Mouse (Mus musculus): ENCODE data around the gene Naa80. TPM values are rescaled to one million over a fixed set of nuclear protein-coding genes. Genes with fewer than 3 reads are reported as not detected.

Gene Naa80
- polyA plus RNA-seq, 1 experiment from 2014 or later: 16.2 TPM

DNA sequence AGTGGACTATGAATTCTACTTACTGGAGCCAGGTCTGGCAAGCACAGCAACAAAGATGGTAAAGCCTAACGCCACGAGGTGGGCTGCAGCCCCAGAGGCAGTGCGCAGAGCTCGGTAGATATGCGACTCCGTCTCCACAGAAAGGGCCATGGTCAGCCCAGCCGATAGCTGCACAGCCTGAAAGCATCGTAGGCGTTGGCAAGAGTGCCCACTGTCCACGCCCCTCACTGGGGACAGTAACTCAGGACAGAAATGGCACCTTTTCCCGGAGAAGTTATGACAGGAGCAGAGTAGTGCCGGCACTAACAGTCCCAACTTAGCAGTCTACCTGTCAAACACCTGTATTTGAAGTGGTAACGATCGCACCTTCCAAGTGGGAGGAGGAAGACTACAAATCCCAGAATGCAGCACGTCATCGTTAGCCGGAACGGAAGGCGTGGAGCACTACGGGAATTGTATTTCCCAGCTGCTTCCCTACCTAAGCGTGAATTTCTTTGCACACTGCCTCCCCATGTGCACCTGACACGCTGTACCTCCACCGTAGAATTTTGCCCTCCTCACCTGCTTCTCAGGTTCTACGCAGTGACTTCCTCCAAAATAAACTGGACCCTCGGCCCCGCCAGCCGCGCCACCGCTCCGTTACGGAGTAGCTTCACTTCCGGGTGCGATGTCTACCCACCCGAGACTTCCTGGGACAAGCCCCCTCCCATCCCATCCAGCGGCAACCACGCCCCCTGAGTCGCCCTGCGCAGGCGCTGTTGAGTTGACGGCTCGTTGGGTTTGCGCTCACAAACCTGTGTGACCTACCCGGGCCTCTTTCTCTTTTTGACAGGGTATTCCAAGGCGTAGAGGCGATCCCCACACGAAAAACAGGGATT is 37.0 kb upstream of the Naa80 start, which contains the start of the genes Cyb561d2 and Nprl2:
Gene Cyb561d2, minus strand, starts transcription at position 720 of the 878 bp plus-strand sequence.
Gene Nprl2, plus strand, starts transcription at position 753 of the 878 bp plus-strand sequence.
- peaks cover 26% of the 10 kb centered on the region for H3K36me3 ChIP-seq (ENCODE audit: control insufficient read depth, insufficient read depth)

DNA sequence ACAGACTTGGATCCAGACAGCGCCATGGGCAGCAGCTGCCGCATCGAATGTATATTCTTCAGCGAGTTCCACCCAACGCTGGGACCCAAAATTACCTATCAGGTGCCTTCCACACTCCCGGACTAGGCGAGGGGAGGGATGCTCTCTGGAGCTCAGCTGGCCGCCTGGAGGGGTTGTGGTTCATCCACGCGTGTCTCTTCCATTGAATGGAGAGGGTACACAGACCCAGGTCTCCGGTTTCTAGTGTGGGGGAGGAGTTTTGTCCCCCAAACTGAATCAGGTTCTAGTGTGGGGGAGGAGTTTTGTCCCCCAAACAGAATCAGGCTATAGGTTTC is 36.4 kb upstream of the Naa80 start:
- peak overlapping the region; percentile 69 for H3K9ac ChIP-seq (replicated peaks; ENCODE audit: low read depth, low read length)
- ATAC-seq: peak; percentile 4
- peak overlapping the region; percentile 94 for H3K4me2 ChIP-seq (ENCODE audit: low read length)
- H3K36me3 ChIP-seq (ENCODE audit: control insufficient read depth, insufficient read depth): peaks cover 26% of the 10 kb centered on the region
- no peak overlapping the region for H3K27ac ChIP-seq (ENCODE audit: low read length)
- peaks cover 54% of the 10 kb centered on the region for H3K4me1 ChIP-seq (replicated peaks; ENCODE audit: control insufficient read depth, insufficient read depth, low read length)
- no peaks in the 10 kb centered on the region for H3K9me3 ChIP-seq (ENCODE audit: control insufficient read depth, low read length)
- WGBS: 2% methylated on average over 11 of the region's 11 CpGs
- H3K4me3 ChIP-seq (replicated peaks; ENCODE audit: low read length): peak overlapping the region; percentile 71
- H3K27me3 ChIP-seq (replicated peaks; ENCODE audit: control insufficient read depth, insufficient read depth, low read length): no peaks in the 10 kb centered on the region

More for the DNA sequence above, 37.0 kb upstream of the Naa80 start, which contains the start of the genes Cyb561d2 and Nprl2:
- Histone ChIP-seq H3K27me3 (replicated peaks; ENCODE audit: control insufficient read depth, insufficient read depth, low read length) (no peaks in the 10 kb centered on the region), H3K4me3 (replicated peaks; ENCODE audit: low read length) (peak within 1 kb of the TSS; percentile 71), H3K9ac (replicated peaks; ENCODE audit: low read depth, low read length) (peak within 1 kb of the TSS; percentile 69), H3K4me1 (replicated peaks; ENCODE audit: control insufficient read depth, insufficient read depth, low read length) (peaks cover 54% of the 10 kb centered on the region), H3K4me2 (ENCODE audit: low read length) (peak within 1 kb of the TSS; percentile 94), H3K9me3 (ENCODE audit: control insufficient read depth, low read length) (no peaks in the 10 kb centered on the region), H3K27ac (ENCODE audit: low read length) (peak within 1 kb of the TSS; percentile 57)
- under 1% methylated on average over 46 of the region's 46 CpGs for WGBS
- ATAC-seq: peak; percentile 91

DNA sequence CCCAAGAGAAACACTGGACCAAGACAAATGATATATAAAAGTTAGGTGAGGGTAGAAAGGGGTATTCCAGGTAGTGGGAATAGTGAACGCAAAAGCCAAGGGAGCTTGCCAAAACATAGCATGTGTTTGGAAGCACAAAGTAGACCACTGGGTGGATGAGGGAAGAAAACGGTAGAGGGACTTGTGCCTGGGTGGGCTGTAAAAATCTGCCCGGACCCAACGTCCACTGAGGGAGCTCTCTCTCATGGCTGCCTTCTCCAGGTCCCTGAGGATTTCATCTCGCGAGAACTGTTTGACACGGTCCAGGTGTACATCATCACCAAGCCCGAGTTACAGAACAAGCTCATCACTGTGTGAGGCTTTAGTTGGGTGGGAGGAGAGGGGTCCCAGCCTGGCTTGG is 36.0 kb upstream of the Naa80 start:
- Histone ChIP-seq H3K27ac (ENCODE audit: low read length) (no peak overlapping the region), H3K9ac (replicated peaks; ENCODE audit: low read depth, low read length) (peak overlapping the region; percentile 69; the same call in 1 of the 2 replicates), H3K36me3 (ENCODE audit: control insufficient read depth, insufficient read depth) (peaks cover 26% of the 10 kb centered on the region), H3K9me3 (ENCODE audit: control insufficient read depth, low read length) (no peaks in the 10 kb centered on the region), H3K4me1 (replicated peaks; ENCODE audit: control insufficient read depth, insufficient read depth, low read length) (peaks cover 54% of the 10 kb centered on the region), H3K4me2 (ENCODE audit: low read length) (peak overlapping the region; percentile 94), H3K4me3 (replicated peaks; ENCODE audit: low read length) (peak overlapping the region; percentile 71), H3K27me3 (replicated peaks; ENCODE audit: control insufficient read depth, insufficient read depth, low read length) (no peaks in the 10 kb centered on the region)
- ATAC-seq: no peak
- 54% methylated on average over 8 of the region's 8 CpGs for WGBS

DNA sequence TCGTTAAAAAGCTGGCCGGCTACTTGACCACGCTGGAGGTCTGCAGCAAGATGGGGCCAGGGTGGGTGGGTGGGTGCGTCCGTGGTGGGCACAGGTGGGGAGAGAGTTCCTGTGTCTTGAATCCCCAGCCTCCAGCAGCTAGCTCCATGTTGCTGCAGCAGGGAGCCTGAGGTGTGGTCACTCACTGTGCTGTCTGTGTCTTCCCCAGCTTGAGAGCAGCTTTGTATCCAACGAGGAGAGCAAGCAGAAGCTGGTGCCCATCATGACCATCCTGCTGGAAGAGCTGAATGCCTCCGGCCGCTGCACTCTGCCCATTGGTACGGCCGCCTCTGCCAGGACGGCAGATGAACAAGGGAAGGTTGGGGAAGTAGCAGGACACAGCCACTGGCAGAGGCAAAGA is 35.4 kb upstream of the Naa80 start:
- 90% methylated on average over 11 of the region's 11 CpGs for WGBS
- Histone ChIP-seq H3K36me3 (ENCODE audit: control insufficient read depth, insufficient read depth) (peaks cover 25% of the 10 kb centered on the region), H3K4me2 (ENCODE audit: low read length) (no peak overlapping the region), H3K27me3 (replicated peaks; ENCODE audit: control insufficient read depth, insufficient read depth, low read length) (no peaks in the 10 kb centered on the region), H3K27ac (ENCODE audit: low read length) (no peak overlapping the region), H3K9me3 (ENCODE audit: control insufficient read depth, low read length) (no peaks in the 10 kb centered on the region), H3K4me3 (replicated peaks; ENCODE audit: low read length) (no peak overlapping the region), H3K9ac (replicated peaks; ENCODE audit: low read depth, low read length) (no peak overlapping the region), H3K4me1 (replicated peaks; ENCODE audit: control insufficient read depth, insufficient read depth, low read length) (peaks cover 49% of the 10 kb centered on the region)
- no peak for ATAC-seq

DNA sequence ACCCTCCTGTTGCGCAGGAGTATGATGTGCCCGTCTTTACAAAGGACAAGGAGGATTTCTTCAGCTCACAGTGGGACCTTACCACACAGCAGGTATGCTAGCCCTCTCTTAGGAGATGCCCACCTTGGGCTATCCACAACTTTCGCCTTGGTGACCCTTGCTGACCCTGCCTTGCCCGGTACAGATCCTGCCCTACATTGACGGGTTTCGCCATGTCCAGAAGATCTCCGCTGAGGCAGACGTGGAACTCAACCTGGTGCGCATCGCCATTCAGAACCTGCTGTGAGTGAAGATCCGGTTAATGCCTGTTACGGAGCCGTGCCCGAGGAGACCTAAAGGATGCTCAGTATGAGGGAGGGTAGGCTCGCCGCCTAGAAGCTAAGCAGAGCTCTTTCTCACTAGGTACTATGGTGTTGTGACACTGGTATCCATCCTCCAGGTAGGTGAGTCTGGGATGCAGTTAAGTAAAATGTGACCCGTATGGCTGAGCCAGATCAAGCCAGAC is 34.4 kb upstream of the Naa80 start:
- Histone ChIP-seq H3K27me3 (replicated peaks; ENCODE audit: control insufficient read depth, insufficient read depth, low read length) (peaks cover under 1% of the 10 kb centered on the region; the same call in 1 of the 2 replicates), H3K4me1 (replicated peaks; ENCODE audit: control insufficient read depth, insufficient read depth, low read length) (peaks cover 44% of the 10 kb centered on the region), H3K9ac (replicated peaks; ENCODE audit: low read depth, low read length) (no peak overlapping the region), H3K27ac (ENCODE audit: low read length) (no peak overlapping the region), H3K36me3 (ENCODE audit: control insufficient read depth, insufficient read depth) (peaks cover 16% of the 10 kb centered on the region), H3K4me2 (ENCODE audit: low read length) (no peak overlapping the region), H3K4me3 (replicated peaks; ENCODE audit: low read length) (no peak overlapping the region), H3K9me3 (ENCODE audit: control insufficient read depth, low read length) (no peaks in the 10 kb centered on the region)
- ATAC-seq: no peak
- 95% methylated on average over 17 of the region's 17 CpGs for WGBS

DNA sequence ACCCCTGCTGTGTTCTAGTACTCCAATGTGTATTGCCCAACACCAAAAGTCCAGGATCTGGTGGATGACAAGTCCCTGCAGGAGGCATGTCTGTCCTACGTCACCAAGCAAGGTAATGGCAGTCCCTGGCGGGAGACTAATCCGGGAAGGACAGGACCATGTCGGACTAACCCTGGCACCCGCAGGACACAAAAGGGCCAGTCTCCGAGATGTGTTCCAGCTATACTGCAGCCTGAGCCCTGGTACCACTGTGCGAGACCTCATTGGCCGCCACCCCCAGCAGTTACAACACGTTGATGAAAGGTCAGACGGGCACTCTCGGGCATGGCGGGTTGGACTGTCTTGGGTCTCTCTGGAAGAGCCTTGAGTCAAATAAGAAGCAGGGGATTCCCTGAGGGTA is 34.0 kb upstream of the Naa80 start:
- no peak overlapping the region for H3K9ac ChIP-seq (replicated peaks; ENCODE audit: low read depth, low read length)
- no peak overlapping the region for H3K4me2 ChIP-seq (ENCODE audit: low read length)
- H3K4me1 ChIP-seq (replicated peaks; ENCODE audit: control insufficient read depth, insufficient read depth, low read length): peaks cover 44% of the 10 kb centered on the region
- no peak for ATAC-seq
- peaks cover 12% of the 10 kb centered on the region for H3K36me3 ChIP-seq (ENCODE audit: control insufficient read depth, insufficient read depth)
- 93% methylated on average over 12 of the region's 12 CpGs for WGBS
- H3K4me3 ChIP-seq (replicated peaks; ENCODE audit: low read length): no peak overlapping the region
- no peak overlapping the region for H3K27ac ChIP-seq (ENCODE audit: low read length)
- H3K27me3 ChIP-seq (replicated peaks; ENCODE audit: control insufficient read depth, insufficient read depth, low read length): peaks cover 5% of the 10 kb centered on the region; the same call in 1 of the 2 replicates
- no peaks in the 10 kb centered on the region for H3K9me3 ChIP-seq (ENCODE audit: control insufficient read depth, low read length)

DNA sequence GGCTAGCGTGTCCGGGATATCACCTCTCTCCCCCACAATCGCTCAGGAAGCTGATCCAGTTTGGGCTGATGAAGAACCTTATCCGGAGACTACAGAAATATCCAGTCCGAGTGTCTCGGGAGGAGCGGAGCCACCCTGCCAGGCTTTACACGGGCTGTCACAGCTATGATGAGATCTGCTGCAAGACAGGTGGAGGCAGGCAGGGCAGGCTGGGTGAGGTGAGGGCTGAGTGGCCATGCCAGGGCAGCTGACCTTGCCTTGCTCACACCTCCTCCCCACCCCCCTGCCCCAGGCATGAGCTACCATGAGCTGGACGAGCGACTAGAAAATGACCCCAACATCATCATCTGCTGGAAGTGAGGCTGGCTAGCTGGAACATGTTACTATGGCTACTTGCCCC is 33.5 kb upstream of the Naa80 start:
- no peak for ATAC-seq
- Histone ChIP-seq H3K27ac (ENCODE audit: low read length) (no peak overlapping the region), H3K4me3 (replicated peaks; ENCODE audit: low read length) (no peak overlapping the region), H3K36me3 (ENCODE audit: control insufficient read depth, insufficient read depth) (peaks cover 9% of the 10 kb centered on the region), H3K27me3 (replicated peaks; ENCODE audit: control insufficient read depth, insufficient read depth, low read length) (peaks cover 9% of the 10 kb centered on the region; the same call in 1 of the 2 replicates), H3K9me3 (ENCODE audit: control insufficient read depth, low read length) (no peaks in the 10 kb centered on the region), H3K4me1 (replicated peaks; ENCODE audit: control insufficient read depth, insufficient read depth, low read length) (peaks cover 44% of the 10 kb centered on the region), H3K4me2 (ENCODE audit: low read length) (no peak overlapping the region), H3K9ac (replicated peaks; ENCODE audit: low read depth, low read length) (no peak overlapping the region)
- WGBS: 84% methylated on average over 10 of the region's 10 CpGs

DNA sequence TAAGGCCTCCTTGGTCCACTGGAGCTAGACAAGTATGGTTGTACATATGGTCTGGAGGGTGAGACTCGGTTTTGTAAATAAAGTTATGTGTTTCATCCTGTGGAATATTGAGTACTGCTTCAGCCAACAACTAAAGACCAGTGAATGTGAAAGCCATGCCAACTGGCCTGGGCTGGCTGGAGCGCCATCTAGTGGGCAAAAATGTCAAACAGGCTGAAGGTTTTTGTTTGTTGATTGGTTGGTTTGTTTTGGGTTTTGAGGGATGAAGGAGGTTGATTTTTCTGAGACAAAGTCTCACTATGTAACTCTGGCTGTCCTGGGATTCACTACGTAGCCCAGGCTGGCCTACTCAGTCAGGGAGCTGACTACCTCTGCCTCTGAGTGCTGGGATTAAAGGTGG is 33.1 kb upstream of the Naa80 start:
- H3K36me3 ChIP-seq (ENCODE audit: control insufficient read depth, insufficient read depth): peaks cover 9% of the 10 kb centered on the region
- peaks cover 13% of the 10 kb centered on the region for H3K27me3 ChIP-seq (replicated peaks; ENCODE audit: control insufficient read depth, insufficient read depth, low read length)
- no peak overlapping the region for H3K9ac ChIP-seq (replicated peaks; ENCODE audit: low read depth, low read length)
- H3K9me3 ChIP-seq (ENCODE audit: control insufficient read depth, low read length): no peaks in the 10 kb centered on the region
- H3K27ac ChIP-seq (ENCODE audit: low read length): no peak overlapping the region
- WGBS: 7% methylated on average over 3 of the region's 3 CpGs
- H3K4me1 ChIP-seq (replicated peaks; ENCODE audit: control insufficient read depth, insufficient read depth, low read length): peaks cover 41% of the 10 kb centered on the region
- no peak for ATAC-seq
- no peak overlapping the region for H3K4me2 ChIP-seq (ENCODE audit: low read length)
- no peak overlapping the region for H3K4me3 ChIP-seq (replicated peaks; ENCODE audit: low read length)

DNA sequence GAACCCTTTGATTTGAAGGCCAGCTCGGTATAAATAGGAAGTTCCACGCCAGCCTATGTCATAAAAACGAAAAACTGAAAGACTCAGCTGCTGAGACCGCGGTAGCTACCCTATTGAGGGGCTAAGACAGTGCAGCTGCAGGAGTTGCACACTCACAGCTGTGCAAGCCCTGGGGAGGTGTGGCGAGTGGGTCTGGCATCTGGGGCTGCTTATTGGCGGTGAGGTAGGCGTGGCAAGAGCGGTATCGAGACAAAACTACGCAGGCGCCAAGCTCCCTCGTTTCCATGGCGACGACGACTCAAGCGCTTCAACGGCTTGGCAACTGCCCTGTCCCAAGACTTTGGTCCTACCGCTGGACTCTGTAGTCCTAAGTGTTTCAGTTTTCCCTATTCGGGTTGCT is 31.7 kb upstream of the Naa80 start, which contains the start of gene Zmynd10:
Gene Zmynd10, plus strand, starts transcription at position 273 of the 400 bp plus-strand sequence.
- Histone ChIP-seq H3K4me1 (replicated peaks; ENCODE audit: control insufficient read depth, insufficient read depth, low read length) (peaks cover 46% of the 10 kb centered on the region), H3K9ac (replicated peaks; ENCODE audit: low read depth, low read length) (0 out of 2 replicates have a peak within 1 kb of the TSS, but pooled peaks have one; percentile 32), H3K4me3 (replicated peaks; ENCODE audit: low read length) (peak within 1 kb of the TSS; percentile 31), H3K36me3 (ENCODE audit: control insufficient read depth, insufficient read depth) (peaks cover 9% of the 10 kb centered on the region), H3K27me3 (replicated peaks; ENCODE audit: control insufficient read depth, insufficient read depth, low read length) (peaks cover 23% of the 10 kb centered on the region), H3K9me3 (ENCODE audit: control insufficient read depth, low read length) (no peaks in the 10 kb centered on the region), H3K4me2 (ENCODE audit: low read length) (peak within 1 kb of the TSS; percentile 55), H3K27ac (ENCODE audit: low read length) (peak within 1 kb of the TSS; percentile 44)
- 2% methylated on average over 20 of the region's 20 CpGs for WGBS
- ATAC-seq: peak; percentile 68

All from forebrain, embryonic 16.5 days (tissue).